Mouse (Mus musculus) myocyte (in vitro differentiated cells): ENCODE results near the gene Ugt1a6b. TPM values are rescaled to one million over a fixed set of nuclear protein-coding genes. Genes with fewer than 3 reads are reported as not detected.

Source experiments
- H3K27me3 ChIP-seq: one replicate; pipeline ENCODE4 v1.6.1; 2011; ENCODE audit not compliant: control insufficient read depth, insufficient read depth, insufficient read length
- H3K36me3 ChIP-seq: one replicate; pipeline ENCODE4 v1.6.1; 2011; ENCODE audit not compliant: control insufficient read depth, insufficient read depth
- H3K4me2 ChIP-seq: one replicate; pipeline ENCODE4 v1.6.1; 2011; ENCODE audit warnings: low read depth, control low read depth
- H3K4me3 ChIP-seq: one replicate; pipeline ENCODE4 v1.5.1; 2011; ENCODE audit warnings: mild to moderate bottlenecking, control low read depth, moderate library complexity
- H3K79me2 ChIP-seq: one replicate; pipeline ENCODE4 v1.6.1; 2011; ENCODE audit not compliant: control insufficient read depth, insufficient read depth
- H3ac ChIP-seq: one replicate; pipeline ENCODE4 v1.6.1; 2011; ENCODE audit not compliant: control insufficient read depth, insufficient read length
- CEBPB ChIP-seq: IDR thresholded peaks from 2 replicates; pipeline ENCODE4 v1.6.1; 2011; ENCODE audit warnings: mild to moderate bottlenecking, moderate library complexity; ENCODE audit not compliant: poor library complexity, insufficient read depth, severe bottlenecking
- E2F4 ChIP-seq: IDR thresholded peaks from one replicate; pipeline ENCODE4 v1.6.1; 2011; ENCODE audit warnings: mild to moderate bottlenecking, control low read depth, moderate library complexity; ENCODE audit not compliant: insufficient read depth
- MAX ChIP-seq: IDR thresholded peaks from one replicate; pipeline ENCODE4 v1.6.1; 2011; ENCODE audit warnings: low read depth, mild to moderate bottlenecking, control low read depth
- MYOD1 ChIP-seq, 3 experiments: IDR thresholded peaks; one replicate each; pipeline ENCODE4 v1.6.1; 2011; ENCODE audit warnings: control low read depth in 2 of 3, low read depth in 2 of 3, mild to moderate bottlenecking in 2 of 3, moderate library complexity in 1 of 3; ENCODE audit not compliant: insufficient read length in 2 of 3, control insufficient read depth in 1 of 3
- MYOG ChIP-seq, 3 experiments: IDR thresholded peaks; one replicate each; pipeline ENCODE4 v1.6.1; 2011; ENCODE audit warnings: control low read depth in 2 of 3, low read depth in 2 of 3, mild to moderate bottlenecking in 2 of 3; ENCODE audit not compliant: insufficient read length in 2 of 3, control insufficient read depth in 1 of 3, insufficient read depth in 1 of 3
- POLR2A ChIP-seq: IDR thresholded peaks from one replicate; pipeline ENCODE4 v1.6.1; 2011; ENCODE audit warnings: low read depth, mild to moderate bottlenecking, control low read depth, moderate library complexity; ENCODE audit not compliant: insufficient read length
- POLR2AphosphoS2 ChIP-seq: IDR thresholded peaks from one replicate; pipeline ENCODE4 v1.6.1; 2011; ENCODE audit warnings: low read depth, control low read depth; ENCODE audit not compliant: insufficient read length
- REST ChIP-seq: IDR thresholded peaks from one replicate; pipeline ENCODE4 v1.6.1; 2011; ENCODE audit warnings: mild to moderate bottlenecking, control low read depth, moderate library complexity; ENCODE audit not compliant: insufficient read depth, insufficient read length
- SRF ChIP-seq: IDR thresholded peaks from one replicate; pipeline ENCODE4 v1.6.1; 2011; ENCODE audit warnings: low read depth; ENCODE audit not compliant: control insufficient read depth, insufficient read length
- TCF12 ChIP-seq: IDR thresholded peaks from one replicate; pipeline ENCODE4 v1.6.1; 2011; ENCODE audit warnings: mild to moderate bottlenecking, control low read depth; ENCODE audit not compliant: poor library complexity, insufficient read depth, severe bottlenecking
- TCF3 ChIP-seq: IDR thresholded peaks from one replicate; pipeline ENCODE4 v1.6.1; 2011; ENCODE audit warnings: low read depth, control low read depth; ENCODE audit not compliant: insufficient read length
- USF1 ChIP-seq: IDR thresholded peaks from one replicate; pipeline ENCODE4 v1.6.1; 2011; ENCODE audit warnings: low read depth, mild to moderate bottlenecking, control low read depth, moderate library complexity
- polyA plus RNA-seq: library from polyadenylated mRNA; unstranded; fragments of >200 nt; fragmentation: generic; extraction: Trizol; gene quantifications from one replicate; pipeline ENCODE4 v1.2.1, GENCODE M21; 2012; ENCODE audit warnings: missing spikeins

Ugt1a6b gene
- polyA plus RNA-seq, 1 experiment: 0.04 TPM

- TF ChIP-seq MYOD1 (IDR thresholded peaks at IDR 0.05; ENCODE audit: control insufficient read depth in 1 of 3, insufficient read length in 2 of 3, low read depth in 2 of 3): no peak
- no peak for TF ChIP-seq E2F4
- no peak for TF ChIP-seq CEBPB
- TF ChIP-seq MYOG (IDR thresholded peaks at IDR 0.05; ENCODE audit: control insufficient read depth in 1 of 3, insufficient read depth in 1 of 3, insufficient read length in 2 of 3, low read depth in 2 of 3): no peak
- no peak for TF ChIP-seq MAX
- no peak for TF ChIP-seq POLR2A
- TF ChIP-seq TCF3: no peak
- H3K4me3 ChIP-seq: no peak overlapping the region
- H3K4me2 ChIP-seq: no peak overlapping the region
- H3K27me3 ChIP-seq: no peaks in the 10 kb centered on the region
- no peak overlapping the region for H3ac ChIP-seq
- H3K36me3 ChIP-seq: no peaks in the 10 kb centered on the region
- H3K79me2 ChIP-seq: no peaks in the 10 kb centered on the region
Measured at GRCm38 (mm10) chr1:88192136-88192535, 89.1 kb downstream of the Ugt1a6b start.

GRCm38 (mm10) chr1:88195687-88196086 is 92.6 kb downstream of the Ugt1a6b start:
- H3K4me3 ChIP-seq: no peak overlapping the region
- no peaks in the 10 kb centered on the region for H3K36me3 ChIP-seq
- no peak overlapping the region for H3K4me2 ChIP-seq
- TF ChIP-seq MYOD1 (IDR thresholded peaks at IDR 0.05; ENCODE audit: control insufficient read depth in 1 of 3, insufficient read length in 2 of 3, low read depth in 2 of 3) (no peak), TCF3 (no peak), TCF12 (no peak), REST (no peak), SRF (no peak), USF1 (no peak), CEBPB (no peak), MAX (no peak), E2F4 (no peak), POLR2A (no peak), POLR2AphosphoS2 (no peak), MYOG (IDR thresholded peaks at IDR 0.05; ENCODE audit: control insufficient read depth in 1 of 3, insufficient read depth in 1 of 3, insufficient read length in 2 of 3, low read depth in 2 of 3) (no peak)
- H3ac ChIP-seq: no peak overlapping the region
- no peaks in the 10 kb centered on the region for H3K79me2 ChIP-seq
- H3K27me3 ChIP-seq: peaks cover 16% of the 10 kb centered on the region

DNA sequence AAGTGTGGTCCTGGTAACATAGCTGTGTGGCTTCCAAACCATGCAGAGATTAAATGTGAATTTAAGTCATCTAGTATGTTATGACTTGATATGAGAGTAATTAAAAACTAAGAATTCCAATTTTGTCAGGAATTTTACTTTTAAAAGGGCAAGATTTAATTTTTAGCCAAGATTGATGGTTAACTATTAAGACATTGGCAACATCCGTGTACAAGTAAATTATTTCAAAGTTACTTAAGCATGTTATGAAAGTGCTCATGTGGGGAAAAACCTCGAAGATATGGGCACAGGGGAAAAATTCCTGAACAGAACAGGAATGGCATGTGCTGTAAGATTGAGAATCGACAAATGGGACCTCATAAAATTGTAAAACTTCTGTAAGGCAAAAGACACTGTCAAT is 94.4 kb downstream of the Ugt1a6b start:
- Histone ChIP-seq H3K4me3 (no peak overlapping the region), H3K79me2 (no peaks in the 10 kb centered on the region), H3K4me2 (no peak overlapping the region), H3ac (no peak overlapping the region), H3K36me3 (no peaks in the 10 kb centered on the region), H3K27me3 (peaks cover 18% of the 10 kb centered on the region)
- no peak for TF ChIP-seq POLR2A
- no peak for TF ChIP-seq MYOG (IDR thresholded peaks at IDR 0.05; ENCODE audit: control insufficient read depth in 1 of 3, insufficient read depth in 1 of 3, insufficient read length in 2 of 3, low read depth in 2 of 3)
- TF ChIP-seq MAX: no peak
- TF ChIP-seq POLR2AphosphoS2: no peak
- TF ChIP-seq E2F4: no peak
- no peak for TF ChIP-seq CEBPB
- TF ChIP-seq MYOD1 (IDR thresholded peaks at IDR 0.05; ENCODE audit: control insufficient read depth in 1 of 3, insufficient read length in 2 of 3, low read depth in 2 of 3): no peak
- no peak for TF ChIP-seq SRF
- no peak for TF ChIP-seq TCF12
- TF ChIP-seq TCF3: no peak
- no peak for TF ChIP-seq REST
- no peak for TF ChIP-seq USF1

DNA sequence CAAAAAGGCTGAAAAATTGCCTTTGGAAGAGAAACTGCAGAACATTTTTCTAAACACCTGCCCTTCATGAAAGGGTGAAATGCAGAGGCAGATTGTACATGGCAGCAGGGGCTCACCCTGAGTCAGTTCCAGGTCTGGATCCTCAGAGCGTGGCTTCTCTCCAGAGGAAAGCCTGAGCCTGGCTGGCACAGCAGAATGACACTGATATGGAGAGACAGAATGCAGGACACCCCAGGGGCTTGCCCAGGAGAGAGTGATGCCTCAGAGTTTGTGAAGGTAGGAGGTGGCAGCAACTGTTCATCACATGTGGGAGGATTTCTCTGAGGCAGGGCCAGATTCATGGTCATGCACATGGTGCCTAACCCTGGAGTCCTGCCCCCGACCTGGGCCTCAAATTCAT is 96.9 kb downstream of the Ugt1a6b start:
- no peak overlapping the region for H3ac ChIP-seq
- no peaks in the 10 kb centered on the region for H3K36me3 ChIP-seq
- TF ChIP-seq USF1 (no peak), TCF12 (no peak), E2F4 (no peak), REST (no peak)
- peaks cover 18% of the 10 kb centered on the region for H3K27me3 ChIP-seq
- no peak overlapping the region for H3K4me3 ChIP-seq
- H3K4me2 ChIP-seq: no peak overlapping the region
- no peaks in the 10 kb centered on the region for H3K79me2 ChIP-seq

GRCm38 (mm10) chr1:88200456-88200855 is 97.4 kb downstream of the Ugt1a6b start, which contains the start of gene Ugt1a2:
Ugt1a2 (plus strand) TSS chr1:88200601.
- no peaks in the 10 kb centered on the region for H3K79me2 ChIP-seq

More at GRCm38 (mm10) chr1:88200456-88200855, 97.4 kb downstream of the Ugt1a6b start, which contains the start of gene Ugt1a2:
- TF ChIP-seq USF1 (no peak), TCF3 (no peak), CEBPB (no peak), MAX (no peak), POLR2A (no peak), MYOD1 (IDR thresholded peaks at IDR 0.05; ENCODE audit: control insufficient read depth in 1 of 3, insufficient read length in 2 of 3, low read depth in 2 of 3) (no peak), MYOG (IDR thresholded peaks at IDR 0.05; ENCODE audit: control insufficient read depth in 1 of 3, insufficient read depth in 1 of 3, insufficient read length in 2 of 3, low read depth in 2 of 3) (no peak), POLR2AphosphoS2 (no peak), REST (no peak), E2F4 (no peak), SRF (no peak), TCF12 (no peak)
- Histone ChIP-seq H3K4me2 (no peak within 1 kb of the TSS), H3K27me3 (peaks cover 22% of the 10 kb centered on the region), H3K36me3 (no peaks in the 10 kb centered on the region), H3ac (no peak within 1 kb of the TSS), H3K4me3 (no peak within 1 kb of the TSS)
